Mouse (Mus musculus): ENCODE results near the gene Ttc33.

- TF ChIP-seq POLR2A (IDR thresholded peaks at IDR 0.05; ENCODE audit: low read depth, low read length): peak; percentile 84
- TF ChIP-seq CTCF (IDR thresholded peaks at IDR 0.05; ENCODE audit: extremely low read depth, insufficient read depth, insufficient read length, insufficient replicate concordance): no peak
Measured at GRCm38 (mm10) chr15:5243959-5244905, 58.9 kb downstream of the Ttc33 start, which contains the start of gene Ptger4.

All from spleen, adult 2 months (tissue).